Mouse (Mus musculus): ENCODE results near the gene Bnc1. TPM values are rescaled to one million over a fixed set of nuclear protein-coding genes. Genes with fewer than 3 reads are reported as not detected.

Gene Bnc1
- total RNA-seq, 2 experiments from 2014 or later, result not detected

Other genes starting within 250 kb of the Bnc1 start
- 10 to 100 TPM; 21.6 to 22.2 TPM for gene Ramac, start 229.4 kb downstream of the Bnc1 start, total RNA-seq (2021)
- gene 3110040N11Rik, start 202.8 kb downstream of the Bnc1 start, total RNA-seq (2021), result 10 to 100 TPM; 16.2 to 22.0 TPM
- 100 to 1,000 TPM; 183 to 206 TPM for gene Btbd1, start 162.9 kb downstream of the Bnc1 start, total RNA-seq (2021)
- not detected for gene Gm10160, start 136.5 kb downstream of the Bnc1 start, total RNA-seq (2021)
- 10 to 100 TPM; 32.9 to 43.5 TPM for gene Tm6sf1, start 133.3 kb downstream of the Bnc1 start, total RNA-seq (2021)
- 1 to 10 TPM; 3.7 to 4.3 TPM for gene Hdgfl3, start 57.8 kb downstream of the Bnc1 start, total RNA-seq (2021)
- gene Sh3gl3, start 181.5 kb upstream of the Bnc1 start, total RNA-seq (2021), result 1 to 10 TPM in 1 of 2 experiments, under 1 TPM in 1; 0.89 to 1.9 TPM

Data from gastrocnemius, postnatal 14 days (tissue).